Mouse (Mus musculus): ENCODE data around the gene Atg9b. TPM values are rescaled to one million over a fixed set of nuclear protein-coding genes. Genes with fewer than 3 reads are reported as not detected.

The Atg9b gene
- total RNA-seq, 2 experiments from 2014 or later: 0.06 TPM; not detected in 1

DNA sequence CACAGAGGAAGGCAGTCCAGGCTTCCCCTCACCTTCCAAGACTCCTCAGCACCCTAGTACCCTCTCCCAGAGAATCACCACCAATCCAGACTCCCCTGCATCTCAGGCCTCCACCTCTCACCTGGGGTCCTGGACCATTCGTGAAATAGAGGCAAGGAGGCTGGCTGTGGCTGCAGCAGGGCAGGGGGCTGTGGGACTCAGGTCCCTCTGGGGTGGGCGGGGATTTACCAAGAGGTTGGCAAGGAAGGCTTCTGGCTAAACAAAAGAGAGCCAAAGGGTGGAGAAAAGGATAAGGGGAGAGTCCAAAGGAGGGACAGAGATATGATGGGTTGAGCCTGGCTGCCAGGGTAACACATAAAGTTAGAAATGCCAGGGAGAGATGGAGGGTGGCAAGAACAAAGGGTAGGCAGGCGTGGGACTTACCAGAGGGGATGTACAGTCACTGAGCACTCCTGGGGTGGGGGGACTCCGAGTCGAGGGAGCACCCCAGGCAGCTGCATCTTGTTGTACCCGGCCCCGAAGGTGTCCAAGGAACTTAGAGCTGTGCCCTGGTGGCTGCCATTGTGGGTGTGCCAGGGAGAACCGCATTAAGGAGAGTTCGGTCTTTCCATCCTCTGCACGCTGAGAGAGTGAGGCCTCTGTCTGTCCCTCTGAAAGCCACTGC, 5.9 kb downstream of the Atg9b start:
- no peak for DNase-seq
- Histone ChIP-seq H3K27ac (no peak overlapping the region), H3K4me3 (no peak overlapping the region)
- intact Hi-C loops (cut with DNase I): no loop called here
- no peak for TF ChIP-seq CTCF (IDR thresholded peaks at IDR 0.05)

DNA sequence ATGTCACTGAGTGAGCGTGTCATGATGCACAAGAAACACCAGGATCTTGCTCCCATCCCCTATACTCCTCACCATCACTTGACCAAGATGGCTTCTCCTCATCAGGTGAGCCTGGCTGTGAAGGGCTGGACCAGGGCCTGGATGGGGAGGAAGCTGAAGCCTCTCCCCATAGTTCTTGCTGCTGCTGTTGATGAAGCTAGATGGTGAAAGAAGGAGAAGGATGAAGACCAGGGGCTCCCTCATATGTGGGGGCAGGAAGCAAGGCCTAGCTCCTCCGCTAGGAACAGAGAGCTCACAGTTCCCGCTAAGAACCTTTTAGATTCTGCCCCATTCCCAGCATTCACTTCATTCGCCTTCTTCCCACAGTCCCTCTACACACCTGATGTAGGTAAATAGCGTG, 6.6 kb downstream of the Atg9b start:
- no peak for DNase-seq
- no peak for TF ChIP-seq CTCF (IDR thresholded peaks at IDR 0.05)
- intact Hi-C loops (cut with DNase I): no loop called here
- H3K4me3 ChIP-seq: no peak overlapping the region
- H3K27ac ChIP-seq: peak overlapping the region; percentile 71

DNA sequence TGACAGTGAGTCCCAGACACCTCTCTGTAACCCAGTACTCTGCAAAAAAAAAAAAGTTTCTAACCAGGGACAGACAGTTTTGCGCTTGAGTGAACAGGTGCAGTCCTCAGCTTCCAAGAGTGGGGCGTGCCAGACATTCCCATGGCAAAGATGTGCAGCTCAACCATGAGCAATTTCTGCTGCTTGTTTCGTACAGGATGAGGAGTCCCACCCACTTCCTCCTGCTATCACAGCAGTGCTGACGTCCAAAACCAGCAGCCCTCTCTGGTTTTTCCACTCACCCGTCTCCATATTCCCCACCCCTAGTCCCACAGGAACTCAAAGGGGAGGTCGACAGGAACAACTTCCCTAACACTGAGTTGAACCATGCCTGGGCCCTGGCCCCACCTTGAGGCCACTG, 7.5 kb downstream of the Atg9b start:
- Histone ChIP-seq H3K4me3 (peak overlapping the region; percentile 72), H3K27ac (peak overlapping the region; percentile 85)
- no peak for DNase-seq
- intact Hi-C loops (cut with DNase I): no loop called here
- no peak for TF ChIP-seq CTCF (IDR thresholded peaks at IDR 0.05)

DNA sequence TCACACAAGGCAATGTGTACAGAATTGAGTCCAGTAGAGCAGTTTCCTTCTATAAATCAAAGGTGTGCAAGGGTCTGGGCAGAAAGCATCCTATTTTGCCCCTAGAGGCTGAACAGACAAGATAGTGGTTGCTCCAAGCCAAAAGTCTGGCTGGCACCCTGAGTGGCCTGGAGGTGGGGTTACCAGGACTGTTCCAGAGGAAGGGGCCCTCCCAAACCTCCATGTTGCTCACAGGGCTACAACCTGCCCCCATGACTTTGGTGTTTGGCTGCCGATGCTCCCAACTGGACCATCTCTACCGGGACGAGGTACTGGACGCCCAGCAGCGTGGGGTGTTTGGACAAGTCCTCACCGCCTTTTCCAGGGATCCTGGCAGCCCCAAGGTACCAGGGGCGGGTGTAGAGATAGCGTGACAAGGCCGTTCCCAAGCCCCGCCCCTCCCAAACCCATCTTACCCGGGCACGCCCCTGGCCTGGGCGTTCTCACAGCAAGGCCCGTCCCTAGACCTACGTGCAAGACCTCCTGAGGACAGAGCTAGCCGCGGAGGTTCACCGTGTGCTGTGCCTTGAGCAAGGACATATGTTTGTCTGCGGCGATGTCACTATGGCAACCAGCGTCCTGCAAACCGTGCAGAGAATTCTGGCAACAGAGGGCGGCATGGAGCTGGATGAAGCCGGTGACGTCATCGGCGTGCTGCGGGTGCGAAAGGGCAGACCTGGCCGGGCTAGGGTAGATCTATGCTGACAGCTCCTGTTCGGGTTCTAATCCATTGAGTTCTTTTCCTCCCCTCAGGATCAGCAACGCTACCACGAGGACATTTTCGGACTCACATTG, 8.7 kb downstream of the Atg9b start:
- Histone ChIP-seq H3K4me3 (peak overlapping the region; percentile 72), H3K27ac (peak overlapping the region; percentile 85)
- intact Hi-C loops (cut with DNase I): no loop called here
- DNase-seq: peak; percentile 92
- peak; percentile 49 for TF ChIP-seq CTCF (IDR thresholded peaks at IDR 0.05)

DNA sequence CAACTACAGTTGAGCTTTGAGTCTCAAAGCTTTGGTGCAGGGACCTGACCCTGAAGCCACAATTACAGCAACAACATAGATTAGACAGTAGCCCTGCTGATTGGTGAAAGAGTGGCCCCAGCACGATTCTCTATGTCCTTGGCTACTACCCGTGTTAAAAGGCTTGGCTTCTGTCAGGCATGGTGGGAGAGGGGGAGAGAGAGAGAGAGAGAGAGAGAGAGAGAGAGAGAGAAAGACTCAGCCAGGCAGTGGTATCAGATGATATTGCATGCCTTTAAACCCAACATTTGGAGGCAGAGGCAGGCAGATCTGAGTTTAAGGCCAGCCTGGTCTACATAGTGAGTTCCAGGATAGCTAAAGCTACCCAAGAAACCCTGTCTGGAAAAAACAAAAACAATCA, 10.0 kb downstream of the Atg9b start:
- Histone ChIP-seq H3K27ac (no peak overlapping the region), H3K4me3 (no peak overlapping the region)
- intact Hi-C loops (cut with DNase I): no loop called here
- TF ChIP-seq CTCF (IDR thresholded peaks at IDR 0.05): no peak
- DNase-seq: no peak

DNA sequence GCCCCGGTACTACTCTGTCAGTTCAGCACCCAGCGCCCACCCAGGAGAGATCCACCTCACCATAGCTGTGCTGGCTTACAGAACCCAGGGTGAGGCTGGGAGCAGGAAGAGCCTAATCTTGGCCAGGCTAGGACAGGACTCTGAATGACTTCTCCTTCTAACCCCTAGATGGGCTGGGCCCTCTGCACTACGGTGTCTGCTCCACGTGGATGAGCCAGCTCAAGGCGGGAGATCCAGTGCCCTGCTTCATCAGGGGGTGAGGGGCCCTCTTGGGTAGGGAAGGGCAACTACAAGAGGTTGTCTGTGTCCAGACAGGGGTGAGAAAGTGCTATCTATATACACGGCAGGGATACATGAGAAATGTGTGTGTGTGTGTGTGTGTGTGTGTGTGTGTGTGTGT, 10.5 kb downstream of the Atg9b start:
- Histone ChIP-seq H3K27ac (no peak overlapping the region), H3K4me3 (no peak overlapping the region)
- DNase-seq: no peak
- intact Hi-C loops (cut with DNase I): no loop called here
- no peak for TF ChIP-seq CTCF (IDR thresholded peaks at IDR 0.05)

DNA sequence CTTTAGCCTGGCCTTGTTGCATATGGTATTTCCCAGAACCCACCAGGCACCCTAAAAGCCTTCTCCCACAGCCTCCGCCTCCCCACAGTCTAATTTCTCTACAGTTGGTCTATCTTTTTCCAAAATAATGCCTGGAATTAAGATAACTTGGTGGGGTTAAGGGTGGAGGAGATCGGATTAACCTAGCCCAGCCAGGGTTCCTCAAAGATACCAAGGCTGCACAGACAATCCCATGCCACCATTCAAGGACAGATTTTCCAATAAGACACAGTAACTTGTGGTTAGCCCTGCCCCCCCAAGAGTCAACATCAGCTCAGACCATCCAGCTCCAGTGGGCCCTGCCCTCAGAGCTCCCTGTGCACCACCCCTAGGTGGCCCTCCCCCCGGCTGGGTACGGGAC, 11.4 kb downstream of the Atg9b start:
- no peak for TF ChIP-seq CTCF (IDR thresholded peaks at IDR 0.05)
- Histone ChIP-seq H3K27ac (no peak overlapping the region), H3K4me3 (no peak overlapping the region)
- intact Hi-C loops (cut with DNase I): no loop called here
- no peak for DNase-seq

DNA sequence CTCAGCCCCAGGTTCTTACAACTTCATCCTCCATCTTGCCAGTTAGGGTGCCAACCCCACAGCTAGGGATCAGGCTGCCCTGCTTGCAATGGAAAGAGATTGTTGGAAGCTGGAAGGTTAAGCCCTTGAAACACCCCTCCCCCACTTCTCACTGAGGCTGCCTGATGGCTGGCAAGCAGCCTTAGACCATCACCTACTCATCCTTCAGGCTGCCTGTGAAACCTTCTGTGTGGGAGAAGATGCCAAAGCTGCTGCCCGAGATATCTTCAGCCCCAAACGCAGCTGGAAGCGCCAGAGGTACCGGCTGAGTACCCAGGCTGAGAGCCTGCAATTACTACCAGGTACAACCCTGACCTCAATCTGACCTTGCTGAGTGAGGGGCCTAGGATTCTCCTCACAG, 12.4 kb downstream of the Atg9b start:
- no peak for DNase-seq
- H3K4me3 ChIP-seq: no peak overlapping the region
- intact Hi-C loops (cut with DNase I): no loop called here

DNA sequence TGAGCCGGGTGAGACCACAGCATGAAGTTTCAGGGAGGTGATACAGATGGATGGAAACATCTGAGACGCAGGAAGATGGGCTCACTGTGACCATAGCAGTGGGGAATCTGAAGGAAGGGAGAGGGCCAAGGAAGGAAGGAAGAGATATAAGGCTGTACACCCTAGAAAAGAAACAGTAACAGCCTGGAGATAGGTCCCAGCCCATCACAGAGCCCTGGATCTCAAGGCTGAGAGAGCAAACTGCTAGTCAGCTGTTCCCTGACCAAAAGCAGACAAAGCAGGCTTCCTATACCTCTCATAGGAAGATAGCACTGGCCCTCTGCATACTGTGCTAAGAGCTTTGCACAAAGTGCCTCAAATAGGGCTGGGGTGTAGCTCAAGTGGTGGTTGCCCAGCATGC, 13.2 kb downstream of the Atg9b start:
- TF ChIP-seq CTCF (IDR thresholded peaks at IDR 0.05): no peak
- no peak for DNase-seq
- intact Hi-C loops (cut with DNase I): no loop called here
- Histone ChIP-seq H3K4me3 (no peak overlapping the region), H3K27ac (no peak overlapping the region)

More for the DNA sequence above, 12.4 kb downstream of the Atg9b start:
- H3K27ac ChIP-seq: no peak overlapping the region
- TF ChIP-seq CTCF (IDR thresholded peaks at IDR 0.05): no peak

DNA sequence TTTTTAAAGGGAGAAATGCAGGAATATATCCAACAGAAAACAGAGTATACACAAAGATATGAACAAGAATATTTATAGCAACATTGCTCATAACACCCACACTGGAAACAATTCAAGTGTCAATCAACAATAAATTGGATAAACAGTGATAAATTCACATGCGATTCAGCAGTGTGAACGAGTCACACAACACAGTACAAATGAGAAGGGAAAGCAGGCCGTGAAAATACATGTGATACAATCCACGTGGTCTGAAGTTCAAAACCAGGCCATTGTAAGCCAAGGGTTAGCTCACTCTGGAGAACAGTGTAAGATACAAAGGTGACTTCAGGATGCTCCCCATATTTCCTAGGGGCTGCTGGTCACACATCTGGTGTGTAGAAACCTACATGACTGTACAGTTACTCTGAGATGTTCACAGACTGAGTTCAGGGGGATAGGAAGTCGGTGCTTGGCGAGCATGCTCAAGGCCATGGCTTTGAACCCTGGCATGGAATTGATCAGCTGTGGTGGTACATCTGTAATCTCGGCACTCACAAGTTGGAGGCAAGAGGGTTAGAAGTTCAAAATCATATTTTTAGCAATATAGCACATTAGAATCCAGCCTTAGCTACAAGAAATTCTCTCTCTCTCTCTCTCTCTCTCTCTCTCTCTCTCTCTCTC, 17.1 kb downstream of the Atg9b start:
- DNase-seq: no peak
- Histone ChIP-seq H3K4me3 (no peak overlapping the region), H3K27ac (no peak overlapping the region)
- intact Hi-C loops (cut with DNase I): no loop called here
- TF ChIP-seq CTCF (IDR thresholded peaks at IDR 0.05): no peak

DNA sequence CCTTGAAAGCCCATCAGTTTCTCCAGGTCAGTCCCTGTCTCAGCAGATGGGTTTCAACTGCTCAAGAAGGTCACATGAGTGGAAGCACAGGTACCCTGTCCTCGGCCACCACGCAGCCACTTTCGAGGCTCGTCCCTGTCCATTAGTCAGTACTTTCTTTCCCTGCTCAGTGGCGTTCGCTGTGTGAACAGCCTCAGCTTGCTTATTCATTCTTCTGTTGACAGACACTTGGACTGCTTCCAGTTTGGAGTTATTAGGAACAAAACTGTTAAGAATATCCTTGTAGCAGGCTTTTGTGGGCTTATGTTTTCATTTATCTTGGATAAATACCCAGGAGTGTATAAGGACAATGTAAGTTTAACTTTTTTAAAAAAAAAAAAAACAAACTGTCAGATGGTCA, 17.7 kb downstream of the Atg9b start:
- H3K4me3 ChIP-seq: no peak overlapping the region
- H3K27ac ChIP-seq: no peak overlapping the region
- intact Hi-C loops (cut with DNase I): no loop called here
- DNase-seq: no peak
- TF ChIP-seq CTCF (IDR thresholded peaks at IDR 0.05): no peak

DNA sequence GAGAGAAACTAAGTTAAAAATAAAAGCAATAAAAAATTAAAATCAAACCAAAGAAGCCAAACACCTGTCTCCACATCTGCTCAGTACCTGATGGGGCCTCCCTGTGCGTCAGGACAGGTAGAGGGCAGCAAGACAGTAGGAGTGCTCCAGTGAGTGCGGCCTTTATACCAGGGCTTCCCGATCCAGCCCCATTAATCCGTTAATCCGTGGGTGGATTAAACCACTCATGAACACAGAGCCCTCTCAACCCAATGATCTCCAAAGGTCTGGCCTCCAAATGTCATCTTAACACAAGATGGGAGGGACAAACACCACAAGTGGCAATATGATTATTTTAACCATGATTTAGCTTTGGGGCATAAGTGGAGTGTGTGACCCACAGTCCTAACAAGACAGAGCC, 18.1 kb downstream of the Atg9b start:
- intact Hi-C loops (cut with DNase I): no loop called here

DNA sequence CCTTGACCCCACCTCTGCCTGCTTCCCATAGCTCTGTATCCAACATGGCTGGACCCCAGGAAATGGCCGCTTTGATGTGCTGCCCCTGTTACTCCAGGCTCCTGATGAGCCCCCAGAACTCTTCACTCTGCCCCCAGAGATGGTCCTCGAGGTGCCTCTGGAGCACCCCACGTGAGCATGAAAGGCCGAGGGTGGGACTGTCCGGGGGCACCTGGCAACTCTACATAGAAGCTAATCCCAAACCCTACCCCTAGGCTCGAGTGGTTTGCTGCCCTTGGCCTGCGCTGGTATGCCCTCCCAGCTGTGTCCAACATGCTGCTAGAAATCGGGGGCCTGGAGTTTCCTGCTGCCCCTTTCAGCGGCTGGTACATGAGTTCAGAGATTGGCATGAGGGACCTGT, 22.2 kb downstream of the Atg9b start:
- no peak for DNase-seq
- TF ChIP-seq CTCF (IDR thresholded peaks at IDR 0.05): no peak
- intact Hi-C loops (cut with DNase I): no loop called here
- Histone ChIP-seq H3K27ac (no peak overlapping the region), H3K4me3 (no peak overlapping the region)

More for the DNA sequence above, 18.1 kb downstream of the Atg9b start:
- Histone ChIP-seq H3K4me3 (no peak overlapping the region), H3K27ac (no peak overlapping the region)
- no peak for TF ChIP-seq CTCF (IDR thresholded peaks at IDR 0.05)
- DNase-seq: no peak
